Mouse (Mus musculus) embryonic fibroblast, embryonic 13.5 days (primary cell): ENCODE results near the gene Fth1. TPM values are rescaled to one million over a fixed set of nuclear protein-coding genes. Genes with fewer than 3 reads are reported as not detected.
"Not testable (repeated sequence)": the region's sequence is repeated elsewhere in the genome, so short reads cannot be mapped to it uniquely, and the experiment has no call there.

ENCODE experiments used
- H3K27ac ChIP-seq: 2 replicates; pipeline ENCODE4 v1.5.1; 2012; ENCODE audit warnings: low read length, control low read depth, inconsistent platforms; ENCODE audit not compliant: insufficient read depth
- H3K4me1 ChIP-seq: 2 replicates; pipeline ENCODE4 v1.6.1; 2011; ENCODE audit warnings: low read length; ENCODE audit not compliant: control insufficient read depth, insufficient read depth
- H3K4me3 ChIP-seq: 2 replicates; pipeline ENCODE4 v1.5.1; 2011; ENCODE audit warnings: mild to moderate bottlenecking, control low read depth, low read length; ENCODE audit not compliant: insufficient read depth
- CTCF ChIP-seq: IDR thresholded peaks from 2 replicates; pipeline ENCODE4 v1.5.1; 2011; ENCODE audit warnings: mild to moderate bottlenecking, control low read depth, low read length, moderate library complexity, borderline replicate concordance; ENCODE audit not compliant: insufficient read depth
- POLR2A ChIP-seq: IDR thresholded peaks from 2 replicates; pipeline ENCODE4 v1.6.1; 2011; ENCODE audit warnings: low read depth, mild to moderate bottlenecking, control low read depth, low read length, moderate library complexity
- polyA plus RNA-seq: library from polyadenylated mRNA; stranded (reverse); fragments of >200 nt; gene quantifications from 2 replicates; pipeline ENCODE4 v1.2.4, GENCODE M21; 2011; ENCODE audit warnings: low read depth; ENCODE audit not compliant: missing spikeins, insufficient read length

The Fth1 gene
- polyA plus RNA-seq, 1 experiment = 1,225 TPM

DNA sequence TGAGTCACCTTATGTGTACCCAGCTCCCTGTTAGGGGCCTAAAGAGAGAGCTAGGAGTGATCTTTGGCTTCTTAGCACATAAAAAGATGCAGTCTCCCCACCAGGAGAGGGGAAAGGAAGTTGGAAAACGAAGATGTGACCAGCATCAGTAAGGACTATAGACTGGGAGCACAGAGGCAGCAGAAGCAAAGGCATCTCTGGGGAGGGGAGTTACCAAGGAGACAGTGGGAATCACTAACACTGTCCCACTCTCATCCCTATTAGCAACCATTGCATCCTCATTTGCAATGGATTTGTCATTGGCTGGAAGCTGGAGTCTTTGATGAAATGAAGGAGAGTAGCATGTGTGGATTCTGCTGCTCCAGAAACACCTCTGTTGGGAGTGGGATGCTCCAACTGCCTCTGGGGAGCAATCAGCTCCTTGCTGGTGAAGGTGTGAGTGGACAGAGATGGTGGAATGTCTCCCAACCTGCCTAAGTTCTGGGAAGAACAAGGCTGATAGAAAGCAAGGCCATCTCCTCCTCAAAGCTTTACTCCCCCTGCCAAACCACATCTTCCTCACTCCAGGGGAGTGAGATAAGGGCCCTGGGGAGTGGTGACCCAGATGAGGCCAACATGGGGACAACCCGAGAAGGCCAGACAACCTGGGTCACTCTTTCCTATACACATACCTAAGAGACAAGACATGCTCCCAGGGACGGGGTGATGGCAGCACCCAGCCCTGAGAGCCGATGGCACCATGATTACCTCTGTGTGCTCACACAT lies 23.6 kb upstream of the Fth1 start:
- Histone ChIP-seq H3K4me3 (no peak overlapping the region), H3K4me1 (peaks cover 5% of the 10 kb centered on the region; the same call in 1 of the 2 replicates), H3K27ac (no peak overlapping the region)
- TF ChIP-seq POLR2A = no peak
- TF ChIP-seq CTCF = no peak

DNA sequence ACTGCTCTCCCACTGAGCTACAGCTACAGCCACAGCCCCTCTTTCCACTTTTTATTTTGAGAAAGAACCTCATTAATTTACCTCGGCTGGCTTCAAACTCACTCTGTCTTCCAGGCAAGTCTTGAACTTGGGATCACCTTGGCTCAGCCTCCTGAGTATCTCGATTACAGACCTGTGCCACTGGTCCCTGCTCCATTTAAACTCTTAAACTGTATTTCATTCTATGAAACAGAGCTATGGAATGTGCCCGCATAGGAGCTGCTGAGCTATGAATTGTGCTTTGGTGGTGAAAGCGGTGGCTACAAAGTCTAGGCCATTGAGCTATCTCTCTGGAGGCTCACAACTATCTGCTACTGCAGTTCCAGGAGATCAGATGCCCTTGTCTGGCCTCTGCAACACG lies 22.4 kb upstream of the Fth1 start:
- peaks cover 5% of the 10 kb centered on the region; the same call in 1 of the 2 replicates for H3K4me1 ChIP-seq
- no peak overlapping the region for H3K27ac ChIP-seq
- H3K4me3 ChIP-seq = no peak overlapping the region
- TF ChIP-seq POLR2A (no peak), CTCF (no peak)

DNA sequence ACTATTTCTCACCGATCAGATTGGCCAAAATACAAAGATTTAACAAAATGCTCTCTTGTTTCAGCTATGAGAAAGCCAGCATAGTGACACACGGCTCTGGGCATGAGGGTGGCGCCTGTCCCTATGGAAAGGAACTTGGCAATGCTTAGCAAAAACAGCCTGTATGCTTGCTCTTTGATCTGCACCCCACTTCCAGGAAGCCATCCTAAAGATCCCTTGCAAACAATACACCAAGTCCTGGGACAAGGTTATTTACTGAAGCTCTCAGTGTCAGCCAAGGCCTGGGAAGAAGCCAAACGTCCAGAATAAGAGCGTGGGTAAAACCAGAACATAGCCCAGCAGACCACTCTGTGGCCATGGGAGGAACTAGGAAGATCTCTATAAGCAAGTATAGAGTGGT lies 19.6 kb upstream of the Fth1 start:
- H3K27ac ChIP-seq = no peak overlapping the region
- H3K4me3 ChIP-seq = no peak overlapping the region
- TF ChIP-seq POLR2A = no peak
- TF ChIP-seq CTCF = no peak
- H3K4me1 ChIP-seq = no peaks in the 10 kb centered on the region

DNA sequence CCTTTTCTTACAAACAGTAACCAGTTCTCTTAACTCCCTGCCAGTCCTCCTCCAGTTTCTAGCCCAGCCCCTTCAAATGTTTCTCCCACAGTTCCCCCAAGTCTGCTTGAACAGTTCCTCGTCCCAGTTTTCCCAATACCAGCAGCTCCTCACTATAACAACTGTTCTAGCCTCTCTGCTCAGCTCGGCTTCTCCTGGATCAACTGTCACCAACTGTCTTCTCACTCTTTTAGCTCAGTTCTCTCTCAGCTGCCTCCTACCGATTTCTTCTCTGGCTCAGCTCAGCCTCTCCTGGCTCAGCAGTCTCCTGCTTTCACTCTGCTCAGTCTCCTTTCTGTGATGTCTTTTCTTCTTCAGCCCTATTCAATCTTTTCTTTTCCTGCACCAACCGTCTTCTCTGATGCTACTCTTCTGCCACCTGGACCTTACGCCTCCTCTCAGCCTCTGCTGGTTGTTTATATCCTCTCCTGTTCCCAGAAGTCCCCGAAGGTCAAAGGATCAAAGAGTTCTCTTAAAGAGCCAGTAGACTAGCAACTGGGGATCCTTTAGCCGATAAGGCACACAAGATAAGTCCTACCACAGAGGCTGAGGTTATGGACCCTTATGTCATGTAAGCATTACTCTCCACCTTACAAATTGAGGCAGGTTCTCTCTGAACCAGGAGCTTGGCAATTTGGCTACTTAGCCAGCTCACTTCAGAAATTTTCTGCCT lies 16.0 kb upstream of the Fth1 start:
- no peak for TF ChIP-seq POLR2A
- no peak for TF ChIP-seq CTCF
- no peaks in the 10 kb centered on the region for H3K4me1 ChIP-seq
- no peak overlapping the region for H3K4me3 ChIP-seq
- H3K27ac ChIP-seq = no peak overlapping the region

DNA sequence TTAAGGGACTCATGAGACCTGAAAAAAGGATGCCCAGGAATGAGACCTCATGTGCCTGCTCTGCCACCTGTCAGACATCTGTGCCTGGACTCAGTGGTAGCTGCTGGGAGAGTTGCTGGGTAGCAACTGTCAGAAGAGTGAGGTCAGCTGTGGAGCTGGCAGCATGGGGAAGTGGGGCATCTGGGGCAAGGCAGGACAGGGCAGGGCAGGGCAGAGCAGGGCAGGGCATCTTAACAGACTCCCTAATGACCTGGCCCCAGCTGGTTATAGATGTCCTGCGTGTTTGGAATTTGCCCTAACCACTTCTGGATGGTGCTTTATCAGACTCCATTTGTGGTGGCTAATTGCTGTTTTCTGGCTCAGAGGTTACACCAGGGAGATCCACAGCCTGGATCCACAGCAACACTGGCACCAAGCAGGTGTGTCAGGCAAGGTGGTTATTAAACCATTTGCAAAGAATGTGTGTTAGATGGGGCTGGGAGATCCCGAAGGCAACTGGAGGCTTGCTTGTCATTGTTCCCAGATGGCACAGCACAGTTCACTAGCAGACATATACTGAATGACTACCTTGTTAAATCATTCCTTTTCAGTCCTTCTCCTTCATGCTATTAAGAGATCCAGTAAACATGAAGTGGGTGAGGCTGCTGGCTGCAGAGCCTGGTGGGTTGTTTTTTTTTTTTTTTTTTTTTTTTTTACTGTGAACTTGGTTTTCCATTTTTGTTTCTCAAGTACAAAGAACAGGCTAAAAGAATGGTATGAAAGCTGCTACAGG lies 14.1 kb upstream of the Fth1 start:
- TF ChIP-seq CTCF = no peak
- TF ChIP-seq POLR2A = no peak
- no peak overlapping the region for H3K27ac ChIP-seq
- H3K4me3 ChIP-seq = no peak overlapping the region

DNA sequence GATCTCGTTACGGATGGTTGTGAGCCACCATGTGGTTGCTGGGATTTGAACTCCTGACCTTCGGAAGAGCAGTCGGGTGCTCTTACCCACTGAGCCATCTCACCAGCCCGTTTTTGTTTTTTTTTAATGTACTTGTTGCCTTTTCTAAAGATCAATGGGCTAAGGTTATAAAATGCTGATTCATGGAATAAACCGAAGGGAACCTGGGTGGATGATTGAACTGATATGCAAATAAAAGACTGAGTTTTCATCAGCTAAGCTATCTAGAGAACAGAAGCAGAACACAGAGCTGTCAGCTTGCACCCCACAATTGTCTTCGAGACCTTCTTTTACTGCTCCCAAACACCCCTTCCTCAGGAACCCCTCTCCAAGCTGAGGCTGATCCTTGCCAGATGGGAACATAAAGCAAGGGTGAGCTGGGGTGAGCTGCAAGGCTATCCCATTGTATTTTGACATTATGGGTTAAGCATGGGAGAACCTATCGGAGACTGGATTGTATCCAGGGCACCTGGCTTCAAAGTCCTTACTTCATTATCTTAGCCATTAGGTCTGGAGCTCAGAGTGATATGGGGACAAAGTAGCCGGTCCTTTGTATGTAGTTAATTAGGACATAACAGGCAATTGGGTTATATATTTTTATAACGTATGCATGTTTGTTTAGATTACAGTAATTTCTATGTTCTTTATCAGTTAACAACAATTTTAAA lies 12.2 kb upstream of the Fth1 start:
- no peak overlapping the region for H3K27ac ChIP-seq
- H3K4me3 ChIP-seq = no peak overlapping the region
- H3K4me1 ChIP-seq = no peaks in the 10 kb centered on the region
- TF ChIP-seq POLR2A (no peak), CTCF (no peak)

More for the DNA sequence above, 14.1 kb upstream of the Fth1 start:
- no peaks in the 10 kb centered on the region for H3K4me1 ChIP-seq

DNA sequence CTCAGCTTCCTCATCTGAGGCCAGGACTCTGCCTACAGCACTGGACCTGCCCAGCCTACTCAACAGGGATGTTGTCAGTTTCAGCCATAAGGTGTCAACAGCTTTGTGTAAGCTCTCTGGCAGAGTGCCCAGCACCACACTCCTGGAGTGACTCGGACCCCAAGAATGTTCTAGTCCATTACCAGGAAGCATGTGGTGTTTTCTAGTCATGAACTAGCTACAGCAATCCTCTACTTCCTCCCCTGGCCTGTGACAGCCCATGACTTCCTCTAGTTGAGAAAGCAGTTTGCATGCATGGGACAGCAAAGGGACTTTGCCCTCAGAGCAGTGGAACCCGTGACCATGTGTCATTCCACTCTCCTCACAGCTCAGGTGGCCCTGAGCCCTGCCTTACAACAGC lies 5.5 kb upstream of the Fth1 start:
- H3K4me1 ChIP-seq = peaks cover 14% of the 10 kb centered on the region

DNA sequence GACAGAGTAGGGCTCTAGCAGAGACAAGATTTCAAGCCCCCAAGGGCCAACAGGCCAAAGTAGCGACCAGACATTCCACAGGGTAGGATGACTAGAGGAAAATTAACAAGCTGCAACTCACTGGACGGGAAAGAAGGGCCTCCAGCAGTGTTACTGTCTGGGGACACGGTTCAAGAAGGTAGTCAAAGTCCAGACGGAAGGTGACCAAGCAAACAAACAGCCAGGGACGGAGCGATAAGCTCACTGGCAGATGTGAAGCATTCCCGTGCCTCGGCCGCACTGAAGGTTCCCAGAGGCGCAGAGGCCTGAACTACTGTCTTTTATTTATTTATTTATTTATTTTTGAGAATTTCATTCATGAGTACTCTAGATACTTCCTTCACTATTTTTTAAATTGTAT lies 3.3 kb upstream of the Fth1 start:
- H3K4me3 ChIP-seq = no peak overlapping the region
- no peak for TF ChIP-seq POLR2A
- TF ChIP-seq CTCF = no peak
- H3K4me1 ChIP-seq = peaks cover 16% of the 10 kb centered on the region

More for the DNA sequence above, 5.5 kb upstream of the Fth1 start:
- H3K4me3 ChIP-seq = not testable (repeated sequence)
- H3K27ac ChIP-seq = 0 out of 2 replicates have a peak overlapping the region, but pooled peaks have one; percentile 1

DNA sequence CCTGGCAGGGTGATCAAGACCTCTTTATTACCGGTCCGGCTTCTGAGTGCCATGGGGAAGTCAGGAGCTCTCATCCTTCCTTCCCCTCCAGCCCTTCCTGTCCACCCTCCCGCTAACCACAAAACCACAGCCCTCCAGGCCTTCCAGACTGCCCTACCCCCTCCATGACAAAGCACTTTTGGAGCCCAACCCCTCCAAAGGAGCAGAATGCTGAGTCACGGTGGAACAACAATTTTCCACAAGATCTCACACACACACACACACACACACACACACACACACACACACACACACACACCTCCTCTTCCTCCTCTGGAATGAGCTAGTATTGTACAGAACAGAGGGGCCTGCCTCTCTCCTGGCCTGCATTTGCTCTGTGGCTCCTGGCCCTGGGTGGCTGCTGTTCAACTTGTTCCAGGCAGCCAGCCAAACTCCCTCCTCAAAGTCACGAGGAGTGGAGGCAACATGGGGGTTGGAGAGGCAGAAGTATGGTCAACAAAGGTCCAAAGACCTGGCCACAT lies 1.9 kb upstream of the Fth1 start:
- H3K27ac ChIP-seq = peak overlapping the region; percentile 85
- peaks cover 16% of the 10 kb centered on the region for H3K4me1 ChIP-seq
- no peak overlapping the region for H3K4me3 ChIP-seq
- TF ChIP-seq CTCF (no peak), POLR2A (peak; percentile 33; the same call in 1 of the 2 replicates)

More for the DNA sequence above, 3.3 kb upstream of the Fth1 start:
- no peak overlapping the region for H3K27ac ChIP-seq
